Comparison of ENCODE assay signal across 8 mouse cellular contexts in the genomic region with DNA sequence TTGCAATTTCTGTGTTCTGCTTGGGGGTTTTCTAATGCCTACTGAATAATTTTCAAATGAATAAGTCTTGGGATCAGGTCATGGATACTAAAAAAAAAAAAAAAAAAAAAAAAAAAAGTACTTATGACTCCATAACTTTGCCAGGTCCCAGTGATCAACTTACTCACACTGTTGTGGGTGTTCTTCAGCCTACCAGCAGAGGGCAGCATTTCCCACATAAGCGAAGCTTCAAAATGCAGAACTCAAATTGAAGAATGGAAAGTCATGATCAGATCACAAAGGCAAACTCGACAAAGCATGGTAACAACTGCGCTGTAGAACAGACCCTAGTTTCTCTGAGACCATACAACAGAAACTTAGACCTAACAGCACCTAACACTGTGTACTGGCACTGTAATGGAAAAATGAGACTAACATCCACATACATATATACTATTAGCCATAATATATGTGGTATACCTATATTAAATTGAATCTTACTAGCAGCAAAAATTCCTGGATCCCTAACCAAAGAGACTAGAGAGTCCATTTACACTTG.
DNase-seq lines count a peak whose midpoint lies in the region; ATAC-seq lines count a peak whose summit lies in the region.

No protein-coding gene starts in this region.

- peak; percentile 56 for DNase-seq in MEL-GATA-1-ER (ENCODE audit: extremely low read depth, low read depth)
- DNase-seq in c-Kit-negative CD71-positive TER-119-positive erythroid progenitor cells, embryonic 14.5 days (ENCODE audit: low read depth, low spot score) = peak; percentile 38
- peak; percentile 73 for DNase-seq in forebrain, embryonic 11.5 days (ENCODE audit: low spot score)
- peak; percentile 31 for DNase-seq in heart, postnatal 25 days (ENCODE audit: low spot score)
- peak; percentile 53 to 82 for DNase-seq in layer of hippocampus, postnatal 25 days (ENCODE audit: extremely low spot score in 1 of 2, low spot score in 1 of 2)
- peak; percentile 78 for DNase-seq in mesoderm, embryonic 11.5 days (ENCODE audit: low read depth, low spot score)
- DNase-seq in right cerebral cortex, postnatal 25 days = peak; percentile 63
- peak; percentile 38 for DNase-seq in yolk sac, embryonic 10.5 days (ENCODE audit: low spot score)

- H3K27ac ChIP-seq in forebrain, embryonic 11.5 days (ENCODE audit: low read depth, low read length) = no peak overlapping the region

- H3K9me3 ChIP-seq in forebrain, embryonic 11.5 days (ENCODE audit: control insufficient read depth, low read length) = no peaks in the 10 kb centered on the region

- ATAC-seq in forebrain, embryonic 11.5 days (replicated peaks; ENCODE audit: low FRiP score) = peak; percentile 58

- H3K4me3 ChIP-seq in forebrain, embryonic 11.5 days (ENCODE audit: low read depth, low read length) = no peak overlapping the region

- no peaks in the 10 kb centered on the region for H3K4me1 ChIP-seq in forebrain, embryonic 11.5 days (replicated peaks; ENCODE audit: control insufficient read depth, insufficient read depth, low read length)

- intact Hi-C loops in heart, postnatal 25 days (cut with DNase I) = loop anchor here (1.0 to 5.0 kb wide), 3 partner anchors 35 to 200 kb away; partner anchors contain the start of gene Wdr38

- H3K9ac ChIP-seq in forebrain, embryonic 11.5 days (ENCODE audit: low read length) = no peak overlapping the region

- 14% methylated on average over 3 of the region's 3 CpGs for WGBS in forebrain, embryonic 11.5 days

- H3K4me2 ChIP-seq in forebrain, embryonic 11.5 days (ENCODE audit: low read depth, low read length, severe bottlenecking) = no peak overlapping the region

- H3K36me3 ChIP-seq in forebrain, embryonic 11.5 days (ENCODE audit: control insufficient read depth, insufficient read depth, low read length) = no peaks in the 10 kb centered on the region

- no peaks in the 10 kb centered on the region for H3K27me3 ChIP-seq in forebrain, embryonic 11.5 days (ENCODE audit: control insufficient read depth, insufficient read depth, low read length)
